Mouse (Mus musculus) lung, postnatal 0 days (tissue): ENCODE measurements around the gene Mta3. TPM values are rescaled to one million over a fixed set of nuclear protein-coding genes. Genes with fewer than 3 reads are reported as not detected.
A peak's percentile ranks its signal among the peaks of the same experiment; 100 is the strongest.

Source experiments
- ATAC-seq: fragments of 200-750 bp; cut with Nextera tagmentation; 2 replicates; pipeline ENCODE4 v1.8.0; 2017; ENCODE audit warnings: moderate library complexity
- DNase-seq: peaks from one replicate; pipeline ENCODE4 v3.0.0-alpha.2; 2016; ENCODE audit warnings: low spot score
- H3K27ac ChIP-seq: fragments of 300-500 bp; sonication (generic); 2 replicates; pipeline ENCODE4 v1.5.1; 2014; ENCODE audit warnings: antibody characterized with exemption, mild to moderate bottlenecking, low read length, mixed read lengths
- H3K27me3 ChIP-seq: fragments of 300-500 bp; sonication (generic); replicated peaks from 2 replicates; pipeline ENCODE4 v1.6.1; 2014; ENCODE audit warnings: low read length, mixed read lengths; ENCODE audit not compliant: insufficient read depth
- H3K36me3 ChIP-seq: fragments of 300-500 bp; sonication (generic); 2 replicates; pipeline ENCODE4 v1.6.1; 2014; ENCODE audit warnings: low read length, mixed read lengths; ENCODE audit not compliant: insufficient read depth
- H3K4me1 ChIP-seq: fragments of 300-500 bp; sonication (generic); 2 replicates; pipeline ENCODE4 v1.6.1; 2014; ENCODE audit warnings: antibody characterized with exemption, low read depth, low read length, mixed read lengths; ENCODE audit not compliant: insufficient read depth
- H3K4me2 ChIP-seq: fragments of 300-500 bp; sonication (generic); replicated peaks from 2 replicates; pipeline ENCODE4 v1.6.1; 2014; ENCODE audit warnings: low read depth, mild to moderate bottlenecking, low read length, moderate library complexity, mixed read lengths
- H3K4me3 ChIP-seq: fragments of 300-500 bp; sonication (generic); 2 replicates; pipeline ENCODE4 v1.5.1; 2014; ENCODE audit warnings: low read depth, low read length
- H3K9ac ChIP-seq: fragments of 300-500 bp; sonication (generic); replicated peaks from 2 replicates; pipeline ENCODE4 v1.6.1; 2014; ENCODE audit warnings: low read depth, mild to moderate bottlenecking
- H3K9me3 ChIP-seq: fragments of 300-500 bp; sonication (generic); 2 replicates; pipeline ENCODE4 v1.6.1; 2016; ENCODE audit warnings: low read length, mixed read lengths
- CTCF ChIP-seq: IDR thresholded peaks from 2 replicates; pipeline ENCODE4 v1.5.1; 2016; ENCODE audit warnings: antibody characterized with exemption, mild to moderate bottlenecking
- EP300 ChIP-seq: IDR thresholded peaks from 2 replicates; pipeline ENCODE4 v1.6.1; 2016; ENCODE audit warnings: antibody characterized with exemption, mild to moderate bottlenecking, control low read depth
- WGBS: fragments of 180-500 bp; shearing (Covaris S2); extraction: QIAGEN DNeasy Blood & Tissue Kit; methylation state at CpG from one replicate; pipeline ENCODE4 v1.1.7; 2014; 5-methylcytosine and 5-hydroxymethylcytosine counted together
- polyA plus RNA-seq: library from polyadenylated mRNA; unstranded; fragments of >200 nt; fragmentation: Nextera tagmentation; extraction: Ambion mirVana; gene quantifications from 2 replicates; pipeline ENCODE4 v1.2.1, GENCODE M21; 2015

Mta3 gene
- polyA plus RNA-seq, 1 experiment from 2014 or later, result 32.0 TPM

DNA sequence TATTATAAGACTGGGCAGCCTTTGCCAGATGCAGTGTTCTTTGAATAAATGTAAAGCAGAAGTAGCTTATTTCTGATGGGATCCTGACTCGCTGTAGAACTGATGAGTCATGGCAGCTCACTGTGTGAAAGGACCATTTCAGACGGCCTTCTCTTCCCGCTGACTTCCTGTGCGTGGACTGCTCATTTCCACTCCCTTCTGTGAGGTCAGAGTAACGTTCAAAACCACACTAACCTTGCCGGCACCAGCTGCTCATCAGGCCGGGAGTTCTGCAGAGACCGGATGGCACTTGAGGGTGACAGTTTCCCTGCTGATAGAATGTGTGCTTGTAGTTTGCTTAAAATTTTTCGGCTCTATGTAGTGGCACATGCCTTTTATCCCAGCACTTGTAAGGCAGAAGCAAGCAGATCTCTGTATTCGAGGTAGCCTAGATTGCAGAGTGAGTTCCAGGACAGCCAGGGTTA, 26.2 kb downstream of the Mta3 start:
- Histone ChIP-seq H3K9ac (no peak overlapping the region), H3K4me3 (no peak overlapping the region), H3K9me3 (no peaks in the 10 kb centered on the region), H3K27me3 (no peaks in the 10 kb centered on the region), H3K36me3 (no peaks in the 10 kb centered on the region), H3K4me1 (no peaks in the 10 kb centered on the region), H3K27ac (no peak overlapping the region), H3K4me2 (no peak overlapping the region)
- 35% methylated on average over 10 of the region's 10 CpGs for WGBS
- DNase-seq, result peak; percentile 81
- no peak for TF ChIP-seq EP300
- TF ChIP-seq CTCF, result no peak
- peak; percentile 77 for ATAC-seq

DNA sequence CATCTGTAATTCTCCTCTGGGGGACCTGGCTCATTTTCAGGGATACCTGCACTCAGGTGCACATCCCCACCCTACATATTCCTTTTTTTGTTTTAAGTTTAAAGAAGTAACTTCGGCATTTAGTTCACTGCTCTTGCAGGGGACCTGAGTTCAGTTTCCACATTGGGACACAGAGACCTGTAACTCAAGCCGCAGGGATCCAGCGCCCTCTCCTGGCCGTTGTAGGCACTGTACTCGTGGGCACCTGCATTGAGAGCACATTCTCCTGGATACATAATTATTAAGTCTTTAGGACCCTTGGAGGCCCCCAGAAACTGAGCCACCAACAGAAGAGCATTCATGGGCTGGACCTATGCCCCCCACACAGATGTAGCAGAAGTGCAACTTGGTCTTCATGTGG, 26.8 kb downstream of the Mta3 start:
- ATAC-seq (peak; percentile 47; the same call in 1 of the 2 replicates), DNase-seq (peak; percentile 54)
- Histone ChIP-seq H3K9ac (no peak overlapping the region), H3K4me3 (no peak overlapping the region), H3K36me3 (no peaks in the 10 kb centered on the region), H3K4me2 (no peak overlapping the region), H3K9me3 (no peaks in the 10 kb centered on the region), H3K27ac (no peak overlapping the region), H3K27me3 (no peaks in the 10 kb centered on the region), H3K4me1 (no peaks in the 10 kb centered on the region)
- TF ChIP-seq EP300 (no peak), CTCF (peak; percentile 86)
- 38% methylated on average over 5 of the region's 5 CpGs for WGBS

DNA sequence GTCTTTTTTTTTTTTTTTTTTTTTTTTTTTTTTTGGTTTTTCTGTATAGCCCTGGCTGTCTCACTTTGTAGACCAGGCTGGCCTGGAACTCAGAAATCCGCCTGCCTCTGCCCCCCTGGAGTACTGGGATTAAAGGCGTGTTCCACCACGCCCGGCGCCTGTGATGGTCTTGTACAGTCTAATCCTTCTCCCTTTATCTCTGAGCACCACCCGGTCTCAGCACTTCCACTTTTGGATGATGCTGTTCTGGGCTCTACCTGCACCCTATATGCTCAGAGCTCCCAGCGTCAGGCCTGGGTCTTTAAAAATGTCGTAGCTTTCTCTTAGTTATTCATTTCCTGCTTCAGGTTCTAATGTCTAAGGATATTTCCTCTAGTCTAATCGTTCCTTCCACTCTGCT, 30.7 kb downstream of the Mta3 start:
- TF ChIP-seq EP300, result no peak
- no peak for TF ChIP-seq CTCF

DNA sequence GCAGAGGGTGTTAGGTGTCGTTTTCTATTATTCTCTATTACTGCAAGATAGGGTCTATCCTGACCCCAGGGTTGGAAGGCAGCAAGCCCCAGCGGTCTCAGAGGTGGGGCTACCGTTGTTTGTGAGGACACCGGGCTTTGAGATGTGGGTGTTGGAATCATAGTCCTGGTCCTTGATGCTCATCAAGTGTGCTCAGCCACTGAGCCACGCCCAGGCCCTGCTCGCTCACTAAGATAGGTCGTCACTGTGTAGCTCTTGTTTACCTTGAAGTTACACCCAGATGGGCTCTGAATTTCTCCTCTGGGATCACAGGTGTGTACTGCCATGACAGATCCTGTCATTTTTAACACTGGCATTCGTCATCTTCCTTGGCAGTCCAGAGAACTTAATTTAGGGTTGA, 31.8 kb downstream of the Mta3 start:
- no peak for ATAC-seq
- Histone ChIP-seq H3K4me3 (no peak overlapping the region), H3K4me1 (no peaks in the 10 kb centered on the region), H3K27me3 (no peaks in the 10 kb centered on the region), H3K4me2 (no peak overlapping the region), H3K36me3 (no peaks in the 10 kb centered on the region), H3K27ac (no peak overlapping the region), H3K9ac (no peak overlapping the region), H3K9me3 (no peaks in the 10 kb centered on the region)
- no peak for TF ChIP-seq EP300
- TF ChIP-seq CTCF, result no peak
- DNase-seq, result no peak
- WGBS, result 74% methylated on average over 8 of the region's 8 CpGs

More for the DNA sequence above, 30.7 kb downstream of the Mta3 start:
- no peaks in the 10 kb centered on the region for H3K9me3 ChIP-seq
- DNase-seq (no peak), ATAC-seq (no peak)
- H3K27me3 ChIP-seq, result no peaks in the 10 kb centered on the region
- H3K4me3 ChIP-seq, result no peak overlapping the region
- H3K4me2 ChIP-seq, result no peak overlapping the region
- H3K4me1 ChIP-seq, result no peaks in the 10 kb centered on the region
- H3K36me3 ChIP-seq, result no peaks in the 10 kb centered on the region
- 88% methylated on average over 9 of the region's 9 CpGs for WGBS
- no peak overlapping the region for H3K27ac ChIP-seq
- no peak overlapping the region for H3K9ac ChIP-seq

DNA sequence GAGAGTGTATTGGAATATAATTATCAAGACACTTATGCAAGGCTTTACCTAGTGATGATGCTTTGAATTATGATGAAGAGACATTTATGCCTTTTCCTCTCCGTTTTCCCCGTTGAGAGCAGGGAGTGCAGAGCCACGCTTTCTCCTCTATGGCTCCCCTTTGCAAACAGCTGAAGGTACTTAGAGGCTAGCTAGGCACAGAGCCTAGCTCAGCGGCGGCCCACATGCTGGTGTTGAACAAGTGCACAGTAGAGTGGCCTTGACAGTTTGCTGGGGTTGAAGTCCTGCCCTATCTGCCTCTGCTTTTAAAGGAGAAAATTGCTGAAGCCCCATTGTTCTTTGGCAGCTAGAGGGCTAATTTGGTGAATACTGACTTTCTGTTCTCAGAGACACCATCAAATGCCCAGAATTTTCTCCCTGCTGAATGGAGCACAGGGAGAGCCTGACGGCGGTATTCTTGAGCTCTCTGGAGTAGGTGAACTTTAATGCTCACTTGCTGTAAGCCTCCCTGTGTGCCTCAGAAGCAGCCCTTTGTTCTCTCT, 34.2 kb downstream of the Mta3 start:
- DNase-seq (no peak), ATAC-seq (no peak)
- H3K9me3 ChIP-seq, result 0 out of 2 replicates have a peak, but pooled peaks cover 3% of the 10 kb centered on the region
- no peaks in the 10 kb centered on the region for H3K27me3 ChIP-seq
- WGBS, result 67% methylated on average over 7 of the region's 7 CpGs
- H3K27ac ChIP-seq, result no peak overlapping the region
- H3K36me3 ChIP-seq, result no peaks in the 10 kb centered on the region
- no peak overlapping the region for H3K9ac ChIP-seq
- H3K4me2 ChIP-seq, result no peak overlapping the region
- H3K4me3 ChIP-seq, result no peak overlapping the region
- TF ChIP-seq CTCF, result no peak
- no peak for TF ChIP-seq EP300
- H3K4me1 ChIP-seq, result no peaks in the 10 kb centered on the region

DNA sequence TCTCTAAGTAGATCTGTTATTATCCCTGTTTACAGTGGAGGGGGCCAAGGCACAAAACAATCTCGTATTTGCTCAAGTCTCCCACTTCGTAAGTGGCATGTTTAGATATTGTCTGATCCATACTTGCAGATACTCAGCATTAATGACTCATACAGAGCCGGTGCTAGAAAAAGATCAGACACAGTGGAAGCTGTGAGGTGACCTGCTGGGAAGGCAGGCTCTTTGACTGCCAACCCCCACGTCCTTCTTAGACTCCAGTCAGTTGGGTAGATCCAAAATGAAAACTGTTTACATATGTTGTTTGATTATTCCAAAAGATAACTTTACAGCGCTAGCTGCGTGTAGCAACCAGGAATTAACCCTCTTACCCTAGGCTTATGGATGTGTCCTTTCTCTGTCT, 35.3 kb downstream of the Mta3 start:
- TF ChIP-seq CTCF (no peak), EP300 (no peak)
- Histone ChIP-seq H3K27ac (no peak overlapping the region), H3K36me3 (no peaks in the 10 kb centered on the region), H3K9ac (no peak overlapping the region), H3K4me1 (no peaks in the 10 kb centered on the region), H3K9me3 (0 out of 2 replicates have a peak, but pooled peaks cover 3% of the 10 kb centered on the region), H3K4me2 (no peak overlapping the region), H3K27me3 (no peaks in the 10 kb centered on the region), H3K4me3 (no peak overlapping the region)
- ATAC-seq (peak; percentile 54), DNase-seq (no peak)
- 39% methylated on average over 6 of the region's 6 CpGs for WGBS
